Mouse (Mus musculus) cerebellum, adult 11 months (tissue): Measurements from ENCODE around the gene Nxn.

Source experiments
- DNase-seq: peaks from one replicate; pipeline ENCODE4 v3.0.0; 2022

Nxn gene

GRCm38 (mm10) chr11:76294078-76294477 is 104.9 kb downstream of the Nxn start:
- DNase-seq, result no peak

- DNase-seq, result no peak
Observed at GRCm38 (mm10) chr11:76292831-76293230, 106.1 kb downstream of the Nxn start.

- no peak for DNase-seq
Observed at GRCm38 (mm10) chr11:76292398-76292797, 106.5 kb downstream of the Nxn start.

- no peak for DNase-seq
Observed at GRCm38 (mm10) chr11:76291960-76292359, 107.0 kb downstream of the Nxn start.

- peak; percentile 83 for DNase-seq
Observed at GRCm38 (mm10) chr11:76290367-76290766, 108.6 kb downstream of the Nxn start.

- DNase-seq, result no peak
Observed at GRCm38 (mm10) chr11:76288645-76289044, 110.3 kb downstream of the Nxn start.

DNA sequence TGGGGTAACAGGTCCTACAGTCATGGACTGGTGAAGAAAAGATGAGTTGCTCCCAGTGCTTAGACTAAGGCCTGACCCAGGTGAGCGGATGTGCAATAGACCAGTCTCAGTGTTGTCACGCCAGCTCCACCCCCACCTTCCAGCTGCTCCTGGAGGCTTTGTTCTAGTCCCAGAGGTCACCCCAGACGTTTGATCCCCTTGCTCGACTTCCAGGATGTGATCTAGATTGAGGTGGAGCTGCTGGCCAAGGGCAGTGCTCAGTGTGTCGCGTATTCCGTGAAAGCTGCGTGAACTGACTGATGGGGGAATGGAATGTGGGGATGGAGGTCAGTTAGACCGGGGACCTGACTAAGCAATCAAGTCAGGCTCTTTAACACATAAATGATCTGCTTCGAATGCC is 111.6 kb downstream of the Nxn start:
- no peak for DNase-seq

- DNase-seq, result no peak
Observed at GRCm38 (mm10) chr11:76286534-76287126, 112.3 kb downstream of the Nxn start.

GRCm38 (mm10) chr11:76285431-76286075 is 113.4 kb downstream of the Nxn start:
- no peak for DNase-seq

DNA sequence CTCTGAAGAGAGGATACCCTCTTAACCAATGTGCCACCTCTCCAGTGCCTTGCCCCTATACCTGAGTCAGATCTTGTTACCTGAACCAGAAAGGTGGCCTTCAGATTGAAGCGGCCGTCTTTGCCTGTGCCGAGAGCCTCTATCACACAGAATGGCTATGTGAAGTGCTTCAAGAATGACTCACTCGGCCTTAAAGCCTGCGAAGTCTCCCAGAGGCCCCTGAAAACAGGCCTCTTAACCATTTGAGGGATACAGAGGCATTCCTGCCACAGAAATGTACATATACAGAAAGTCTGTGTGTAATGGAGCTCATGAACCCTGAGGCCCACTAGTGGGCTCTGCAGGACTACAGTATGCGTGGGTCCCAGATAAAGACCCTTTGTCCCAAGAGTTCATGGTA is 115.1 kb downstream of the Nxn start:
- no peak for DNase-seq

DNA sequence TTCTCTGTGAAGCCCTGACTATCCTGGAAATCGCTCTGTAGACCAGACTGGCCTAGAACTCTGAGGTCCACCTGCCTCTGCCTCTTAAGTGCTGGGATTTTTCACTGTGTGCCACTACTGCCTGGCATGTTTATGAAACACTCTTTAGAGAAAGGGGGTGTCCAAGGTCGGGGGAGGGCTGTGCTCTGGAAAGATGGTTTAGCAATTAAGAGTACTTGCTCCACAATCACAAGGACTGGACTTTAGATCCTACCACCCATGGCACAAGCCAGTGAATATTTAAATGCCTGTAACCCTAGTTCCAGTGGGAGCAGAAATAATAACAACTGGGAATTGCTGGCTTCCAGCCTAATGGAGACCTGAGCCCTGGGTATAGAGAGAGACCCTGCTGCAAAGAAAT is 119.0 kb downstream of the Nxn start:
- no peak for DNase-seq

- DNase-seq, result no peak
Observed at GRCm38 (mm10) chr11:76278960-76279852, 119.7 kb downstream of the Nxn start.

DNA sequence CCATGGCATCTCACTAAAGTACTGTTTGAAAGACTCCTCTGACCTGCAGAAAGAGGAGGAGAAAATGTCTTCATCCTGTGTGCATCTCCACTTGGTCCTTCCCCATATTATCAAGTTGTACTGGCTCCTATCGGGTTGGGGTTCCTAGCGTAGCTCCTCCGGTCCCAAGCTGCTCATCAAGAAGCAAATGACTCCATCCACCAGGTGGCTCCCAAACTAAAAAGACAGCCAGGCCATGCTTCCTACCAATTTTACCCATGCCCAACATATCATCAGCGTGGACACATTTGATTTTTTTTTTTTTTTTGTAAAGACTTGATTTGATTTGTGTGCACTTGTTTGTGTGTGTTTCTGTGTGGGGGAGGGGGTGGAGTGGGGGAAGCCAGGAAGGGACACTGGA is 126.5 kb downstream of the Nxn start:
- DNase-seq, result no peak

GRCm38 (mm10) chr11:76268521-76269065 is 130.3 kb downstream of the Nxn start:
- DNase-seq, result no peak

DNA sequence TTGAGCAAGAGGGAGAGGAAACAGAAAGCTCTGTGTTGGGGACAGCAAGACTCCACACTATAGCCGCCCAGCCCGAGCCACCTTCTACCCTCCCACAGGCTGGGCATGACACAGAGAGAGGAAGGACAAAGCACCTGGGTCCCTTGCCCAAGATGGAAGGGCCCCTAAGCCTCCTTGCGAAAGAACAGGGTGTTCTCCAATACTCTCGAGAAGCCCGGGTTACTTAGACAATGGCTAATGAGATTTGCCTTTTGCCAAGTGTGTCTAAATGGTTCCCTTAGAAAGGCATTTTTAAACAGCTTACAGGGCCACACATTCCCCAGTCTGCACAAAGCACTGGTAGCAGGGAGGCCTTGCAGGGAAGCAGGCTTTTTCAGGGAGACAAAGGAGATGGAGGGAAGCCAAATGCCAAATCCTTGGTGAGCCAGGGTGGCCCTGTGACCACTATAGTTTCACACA is 130.9 kb downstream of the Nxn start:
- DNase-seq, result no peak

DNA sequence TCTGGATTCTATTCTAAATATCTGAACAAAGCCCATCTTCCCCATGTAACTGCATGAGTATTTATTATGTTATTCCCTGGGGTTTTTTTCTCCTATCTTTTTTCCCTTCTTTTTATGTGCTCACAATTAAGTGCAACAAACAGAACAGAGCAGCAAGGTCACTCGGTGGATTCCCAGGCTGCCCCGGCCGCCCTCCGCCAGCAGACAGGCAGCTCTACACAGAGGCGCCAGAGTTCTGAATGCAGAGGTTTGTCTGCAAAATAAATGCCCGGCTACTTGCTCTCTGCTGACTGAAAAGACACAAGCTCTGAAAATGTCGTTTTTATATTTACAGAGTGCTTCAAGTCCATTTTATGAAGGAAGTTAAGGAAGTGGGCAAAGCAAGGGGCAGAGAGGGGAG is 131.4 kb downstream of the Nxn start:
- no peak for DNase-seq

DNA sequence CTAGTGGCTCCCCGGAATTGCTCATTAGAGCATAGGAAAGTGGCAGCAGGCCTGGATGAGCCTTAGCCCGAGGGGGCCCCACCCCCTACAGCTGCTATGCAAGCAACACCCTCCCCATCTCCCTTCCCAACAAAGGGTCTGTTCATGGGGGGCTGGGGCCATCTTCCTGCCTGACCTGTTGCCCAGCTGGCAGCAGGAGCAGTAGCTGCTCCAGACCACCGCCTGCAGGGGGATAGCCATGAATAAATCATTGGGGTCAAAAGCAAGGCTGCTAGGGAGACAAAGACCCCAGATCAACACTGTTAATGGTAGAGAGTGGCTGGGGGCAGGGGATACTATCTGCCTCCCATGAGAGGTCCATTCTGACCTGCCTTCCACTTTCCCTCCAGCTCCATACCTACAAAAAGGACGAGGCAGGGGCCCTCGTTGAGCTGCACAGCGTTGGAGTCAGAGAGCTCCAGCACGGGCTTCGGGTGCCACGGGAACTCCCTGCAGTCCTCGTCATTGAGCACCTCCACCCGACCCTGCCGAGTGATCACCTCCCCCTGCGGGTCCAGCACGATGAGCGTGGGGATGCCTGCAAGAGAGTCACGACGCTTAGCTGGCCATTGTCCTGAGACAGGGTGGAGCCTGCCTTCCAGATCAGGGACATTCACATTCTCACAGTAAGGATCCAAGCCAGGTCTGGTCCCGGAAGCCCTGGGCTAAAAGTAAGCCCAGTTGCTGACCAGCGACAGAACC is 136.2 kb downstream of the Nxn start:
- DNase-seq, result no peak

GRCm38 (mm10) chr11:76261224-76261623 is 137.7 kb downstream of the Nxn start:
- no peak for DNase-seq

GRCm38 (mm10) chr11:76260208-76261050 is 138.5 kb downstream of the Nxn start:
- DNase-seq, result no peak

DNA sequence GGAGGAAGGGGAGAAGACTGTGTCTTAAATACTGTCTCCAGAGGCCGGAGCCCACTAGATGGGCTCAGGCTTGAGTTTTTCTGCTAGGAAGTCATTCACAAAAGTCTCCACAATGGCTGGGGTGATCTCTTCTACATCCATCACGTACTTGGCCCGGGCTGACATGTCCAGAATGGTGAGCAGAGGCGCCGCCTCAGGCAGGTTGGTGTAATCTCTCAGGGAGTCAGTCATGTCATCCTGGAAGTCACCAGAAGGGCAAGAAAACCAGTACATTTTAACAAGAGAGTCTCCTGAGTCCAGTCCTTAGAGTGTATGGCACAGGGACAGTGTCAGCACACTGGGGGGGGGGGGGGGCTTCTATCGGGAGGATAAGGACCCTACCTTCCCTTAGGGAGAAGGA is 140.4 kb downstream of the Nxn start:
- no peak for DNase-seq

- DNase-seq, result no peak
Observed at GRCm38 (mm10) chr11:76257386-76257785, 141.6 kb downstream of the Nxn start.

GRCm38 (mm10) chr11:76256129-76256528 is 142.8 kb downstream of the Nxn start:
- no peak for DNase-seq
